Mouse (Mus musculus) lung, postnatal 0 days (tissue): ENCODE results near the gene Rhag.

Source experiments
- CTCF ChIP-seq: IDR thresholded peaks from 2 replicates; pipeline ENCODE4 v1.5.1; 2016; ENCODE audit warnings: antibody characterized with exemption, mild to moderate bottlenecking
- EP300 ChIP-seq: IDR thresholded peaks from 2 replicates; pipeline ENCODE4 v1.6.1; 2016; ENCODE audit warnings: antibody characterized with exemption, mild to moderate bottlenecking, control low read depth

- TF ChIP-seq CTCF (no peak), EP300 (no peak)
Measured at GRCm38 (mm10) chr17:40873582-40874011, 62.7 kb downstream of the Rhag start.
